Mouse (Mus musculus): ENCODE measurements around the gene Npdc1. TPM values are rescaled to one million over a fixed set of nuclear protein-coding genes. Genes with fewer than 3 reads are reported as not detected.

Npdc1 gene
- polyA plus RNA-seq (2012; ENCODE audit: low replicate concordance): 8.1 and 13.5 TPM in 2 replicates

GRCm38 (mm10) chr2:25399051-25399450 is at the start of gene Npdc1:
Gene Npdc1 (plus strand): TSS chr2:25399351.

GRCm38 (mm10) chr2:25356208-25357079 is 42.7 kb upstream of the Npdc1 start, which contains the start of gene Dpp7:
Gene Dpp7 (minus strand): TSS chr2:25356359.

GRCm38 (mm10) chr2:25365091-25365761 is 33.9 kb upstream of the Npdc1 start, which contains the start of gene Uap1l1:
Gene Uap1l1 (minus strand): TSS chr2:25365682.

GRCm38 (mm10) chr2:25371764-25372643 is 27.1 kb upstream of the Npdc1 start, which contains the start of gene Sapcd2:
Gene Sapcd2 (plus strand): TSS chr2:25372321.

GRCm38 (mm10) chr2:25395721-25396596 is 3.2 kb upstream of the Npdc1 start, which contains the start of gene Entpd2:
Gene Entpd2 (plus strand): TSS chr2:25395874.

GRCm38 (mm10) chr2:25422587-25423410 is 23.6 kb downstream of the Npdc1 start, which contains the start of gene Fut7:
Gene Fut7 (plus strand): TSS chr2:25423267.

GRCm38 (mm10) chr2:25428442-25429236 is 29.5 kb downstream of the Npdc1 start, which contains the start of gene Abca2:
Gene Abca2 (plus strand): TSS chr2:25428703.

GRCm38 (mm10) chr2:25456205-25456953 is 57.2 kb downstream of the Npdc1 start, which contains the start of gene Clic3:
Gene Clic3 (plus strand): TSS chr2:25456838.

Other genes with a start within 250 kb of the Npdc1 start
- 24.8 and 34.7 TPM in 2 replicates for gene Nrarp, start 218.6 kb upstream of the Npdc1 start, polyA plus RNA-seq (2012; ENCODE audit: low replicate concordance)
- 13.1 and 16.5 TPM in 2 replicates for gene Tor4a, start 202.5 kb upstream of the Npdc1 start, polyA plus RNA-seq (2012; ENCODE audit: low replicate concordance)
- gene Nelfb, start 187.9 kb upstream of the Npdc1 start, polyA plus RNA-seq (2012; ENCODE audit: low replicate concordance): 15.0 and 19.0 TPM in 2 replicates
- 0.22 TPM in 1 of 2 replicates, not detected in the other for gene Stpg3, start 184.7 kb upstream of the Npdc1 start, polyA plus RNA-seq (2012; ENCODE audit: low replicate concordance)
- gene Fam166a, start 180.6 kb upstream of the Npdc1 start, polyA plus RNA-seq (2012; ENCODE audit: low replicate concordance): 0.16 TPM in 1 of 2 replicates, not detected in the other
- 147 and 477 TPM in 2 replicates for gene Tubb4b, start 174.6 kb upstream of the Npdc1 start, polyA plus RNA-seq (2012; ENCODE audit: low replicate concordance)
- gene Slc34a3, start 165.0 kb upstream of the Npdc1 start, polyA plus RNA-seq (2012; ENCODE audit: low replicate concordance): not detected in 2 replicates
- 0.10 TPM in 1 of 2 replicates, not detected in the other for gene Rnf224, start 162.6 kb upstream of the Npdc1 start, polyA plus RNA-seq (2012; ENCODE audit: low replicate concordance)
- gene Rnf208, start 157.1 kb upstream of the Npdc1 start, polyA plus RNA-seq (2012; ENCODE audit: low replicate concordance): 5.6 and 9.1 TPM in 2 replicates
- gene Cysrt1, start 156.9 kb upstream of the Npdc1 start, polyA plus RNA-seq (2012; ENCODE audit: low replicate concordance): not detected in 2 replicates
- gene AL732309.1, start 152.5 kb upstream of the Npdc1 start, polyA plus RNA-seq (2012; ENCODE audit: low replicate concordance): 3.1 and 3.2 TPM in 2 replicates
- gene Tmem203, start 143.9 kb upstream of the Npdc1 start, polyA plus RNA-seq (2012; ENCODE audit: low replicate concordance): 6.8 and 7.2 TPM in 2 replicates
- 57.8 and 59.6 TPM in 2 replicates for gene Tprn, start 136.7 kb upstream of the Npdc1 start, polyA plus RNA-seq (2012; ENCODE audit: low replicate concordance)
- 111 and 119 TPM in 2 replicates for gene Ssna1, start 126.9 kb upstream of the Npdc1 start, polyA plus RNA-seq (2012; ENCODE audit: low replicate concordance)
- gene Anapc2, start 126.9 kb upstream of the Npdc1 start, polyA plus RNA-seq (2012; ENCODE audit: low replicate concordance): 11.4 and 18.3 TPM in 2 replicates
- not detected in 2 replicates for gene Tmem210, start 111.2 kb upstream of the Npdc1 start, polyA plus RNA-seq (2012; ENCODE audit: low replicate concordance)
- not detected in 2 replicates for gene Lrrc26, start 109.4 kb upstream of the Npdc1 start, polyA plus RNA-seq (2012; ENCODE audit: low replicate concordance)
- gene Grin1, start 80.2 kb upstream of the Npdc1 start, polyA plus RNA-seq (2012; ENCODE audit: low replicate concordance): 0.09 and 0.26 TPM in 2 replicates
- gene Man1b1, start 67.0 kb upstream of the Npdc1 start, polyA plus RNA-seq (2012; ENCODE audit: low replicate concordance): 27.7 and 53.0 TPM in 2 replicates
- gene Dpp7, start 43.0 kb upstream of the Npdc1 start, polyA plus RNA-seq (2012; ENCODE audit: low replicate concordance): 4.2 and 10.5 TPM in 2 replicates
- 5.6 and 9.7 TPM in 2 replicates for gene Uap1l1, start 33.7 kb upstream of the Npdc1 start, polyA plus RNA-seq (2012; ENCODE audit: low replicate concordance)
- 82.8 and 125 TPM in 2 replicates for gene Sapcd2, start 27.0 kb upstream of the Npdc1 start, polyA plus RNA-seq (2012; ENCODE audit: low replicate concordance)
- 0.67 TPM in 1 of 2 replicates, not detected in the other for gene Entpd2, start 3.5 kb upstream of the Npdc1 start, polyA plus RNA-seq (2012; ENCODE audit: low replicate concordance)
- gene Fut7, start 23.9 kb downstream of the Npdc1 start, polyA plus RNA-seq (2012; ENCODE audit: low replicate concordance): 2.3 TPM in 1 of 2 replicates, not detected in the other
- gene Abca2, start 29.4 kb downstream of the Npdc1 start, polyA plus RNA-seq (2012; ENCODE audit: low replicate concordance): 8.3 and 12.8 TPM in 2 replicates
- not detected in 2 replicates for gene Clic3, start 57.5 kb downstream of the Npdc1 start, polyA plus RNA-seq (2012; ENCODE audit: low replicate concordance)
- 30.3 and 31.6 TPM in 2 replicates for gene Paxx, start 61.7 kb downstream of the Npdc1 start, polyA plus RNA-seq (2012; ENCODE audit: low replicate concordance)
- not detected in 2 replicates for gene Ptgds, start 70.7 kb downstream of the Npdc1 start, polyA plus RNA-seq (2012; ENCODE audit: low replicate concordance)
- gene Lcn12, start 94.6 kb downstream of the Npdc1 start, polyA plus RNA-seq (2012; ENCODE audit: low replicate concordance): not detected in 2 replicates
- 15.5 and 54.4 TPM in 2 replicates for gene Fbxw5, start 101.4 kb downstream of the Npdc1 start, polyA plus RNA-seq (2012; ENCODE audit: low replicate concordance)
- gene C8g, start 102.4 kb downstream of the Npdc1 start, polyA plus RNA-seq (2012; ENCODE audit: low replicate concordance): not detected in 2 replicates
- 3.7 and 9.7 TPM in 2 replicates for gene Traf2, start 147.6 kb downstream of the Npdc1 start, polyA plus RNA-seq (2012; ENCODE audit: low replicate concordance)
- gene Edf1, start 158.5 kb downstream of the Npdc1 start, polyA plus RNA-seq (2012; ENCODE audit: low replicate concordance): 336 and 839 TPM in 2 replicates
- gene Mamdc4, start 175.5 kb downstream of the Npdc1 start, polyA plus RNA-seq (2012; ENCODE audit: low replicate concordance): 0.48 and 1.4 TPM in 2 replicates
- gene Phpt1, start 175.9 kb downstream of the Npdc1 start, polyA plus RNA-seq (2012; ENCODE audit: low replicate concordance): 1.0 and 2.6 TPM in 2 replicates
- 3.0 and 3.9 TPM in 2 replicates for gene Ajm1, start 182.4 kb downstream of the Npdc1 start, polyA plus RNA-seq (2012; ENCODE audit: low replicate concordance)
- 67.9 and 125 TPM in 2 replicates for gene Rabl6, start 209.2 kb downstream of the Npdc1 start, polyA plus RNA-seq (2012; ENCODE audit: low replicate concordance)
- gene Ccdc183, start 218.3 kb downstream of the Npdc1 start, polyA plus RNA-seq (2012; ENCODE audit: low replicate concordance): not detected in 2 replicates
- 1.6 and 4.4 TPM in 2 replicates for gene Tmem141, start 222.7 kb downstream of the Npdc1 start, polyA plus RNA-seq (2012; ENCODE audit: low replicate concordance)
- gene Fcna, start 228.7 kb downstream of the Npdc1 start, polyA plus RNA-seq (2012; ENCODE audit: low replicate concordance): 41.7 and 86.1 TPM in 2 replicates

Measured in leukemia stem cell, adult 10-12 weeks (primary cell).